Mouse (Mus musculus) CD4-positive, CD25-positive, alpha-beta regulatory T cell, adult 9 weeks (primary cell): ENCODE data around the gene Rnf13. TPM values are rescaled to one million over a fixed set of nuclear protein-coding genes. Genes with fewer than 3 reads are reported as not detected.

Experiments used
- polyA plus RNA-seq: library from polyadenylated mRNA; unstranded; fragments of 100-300 nt; shearing (Covaris generic); gene quantifications from one replicate; pipeline ENCODE4 v1.2.1, GENCODE M21; 2017

Rnf13 gene
- polyA plus RNA-seq = 73.0 TPM

GRCm38 (mm10) chr3:57735511-57736370 lies at the start of gene Rnf13:
Gene Rnf13, plus strand, starts transcription at chr3:57736062.

GRCm38 (mm10) chr3:57692719-57693118 lies 43.1 kb upstream of the Rnf13 start, which contains the start of gene Ankub1:
Gene Ankub1, minus strand, starts transcription at chr3:57692799.

GRCm38 (mm10) chr3:57847760-57848185 lies 111.9 kb downstream of the Rnf13 start, which contains the start of gene Pfn2:
Gene Pfn2, minus strand, starts transcription at chr3:57848079.

Other genes with a start within 250 kb of the Rnf13 start
- gene Wwtr1, start 160.2 kb upstream of the Rnf13 start, polyA plus RNA-seq = 0.10 TPM
- gene Commd2, start 84.3 kb upstream of the Rnf13 start, polyA plus RNA-seq = 94.4 TPM
- gene Ankub1, start 43.3 kb upstream of the Rnf13 start, polyA plus RNA-seq = not detected
- 9.4 TPM for gene Pfn2, start 112.0 kb downstream of the Rnf13 start, polyA plus RNA-seq